Mouse (Mus musculus): Measurements from ENCODE around the gene T. TPM values are rescaled to one million over a fixed set of nuclear protein-coding genes. Genes with fewer than 3 reads are reported as not detected.
"Not testable (repeated sequence)": the region's sequence is repeated elsewhere in the genome, so short reads cannot be mapped to it uniquely, and the experiment has no call there.

T gene
- polyA plus RNA-seq (2012; ENCODE audit: insufficient read depth, insufficient read length, low replicate concordance, missing spikeins) = not detected in 2 replicates

- peaks cover 17% of the 10 kb centered on the region for H3K4me1 ChIP-seq (ENCODE audit: control insufficient read depth, insufficient read depth, low read length)
- 3% methylated on average over 65 of the region's 65 CpGs for WGBS
- no peak for TF ChIP-seq POLR2A (IDR thresholded peaks at IDR 0.05; ENCODE audit: insufficient read depth, low read depth, low read length)
- TF ChIP-seq CTCF (IDR thresholded peaks at IDR 0.05; ENCODE audit: insufficient read depth, low read depth, low read length) = no peak
- H3K4me3 ChIP-seq (ENCODE audit: insufficient read depth, low read depth, low read length) = no peak within 1 kb of the TSS
- H3K27ac ChIP-seq (ENCODE audit: insufficient read depth, low read depth, low read length) = no peak within 1 kb of the TSS
Measured at GRCm38 (mm10) chr17:8433978-8434960, at the start of gene T. T (plus strand) TSS chr17:8434423.

- Histone ChIP-seq H3K4me1 (ENCODE audit: control insufficient read depth, insufficient read depth, low read length) (peaks cover 9% of the 10 kb centered on the region), H3K27ac (ENCODE audit: insufficient read depth, low read depth, low read length) (no peak overlapping the region), H3K4me3 (ENCODE audit: insufficient read depth, low read depth, low read length) (no peak overlapping the region)
- 95% methylated on average over 2 of the region's 2 CpGs for WGBS
- TF ChIP-seq CTCF (IDR thresholded peaks at IDR 0.05; ENCODE audit: insufficient read depth, low read depth, low read length) (no peak), POLR2A (IDR thresholded peaks at IDR 0.05; ENCODE audit: insufficient read depth, low read depth, low read length) (no peak)
Measured at GRCm38 (mm10) chr17:8385441-8385840, 48.8 kb upstream of the T start.

GRCm38 (mm10) chr17:8388463-8388862, 45.8 kb upstream of the T start:
- peaks cover 9% of the 10 kb centered on the region for H3K4me1 ChIP-seq (ENCODE audit: control insufficient read depth, insufficient read depth, low read length)
- TF ChIP-seq CTCF (IDR thresholded peaks at IDR 0.05; ENCODE audit: insufficient read depth, low read depth, low read length) (peak; percentile 45; the same call in 1 of the 2 replicates), POLR2A (IDR thresholded peaks at IDR 0.05; ENCODE audit: insufficient read depth, low read depth, low read length) (no peak)
- peak overlapping the region; percentile 52 for H3K4me3 ChIP-seq (ENCODE audit: insufficient read depth, low read depth, low read length)
- no peak overlapping the region for H3K27ac ChIP-seq (ENCODE audit: insufficient read depth, low read depth, low read length)
- 9% methylated on average over 13 of the region's 13 CpGs for WGBS

- Histone ChIP-seq H3K4me1 (ENCODE audit: control insufficient read depth, insufficient read depth, low read length) (peaks cover 9% of the 10 kb centered on the region), H3K4me3 (ENCODE audit: insufficient read depth, low read depth, low read length) (peak overlapping the region; percentile 52), H3K27ac (ENCODE audit: insufficient read depth, low read depth, low read length) (no peak overlapping the region)
- WGBS = 5% methylated on average over 28 of the region's 28 CpGs
- TF ChIP-seq POLR2A (IDR thresholded peaks at IDR 0.05; ENCODE audit: insufficient read depth, low read depth, low read length) = no peak
- no peak for TF ChIP-seq CTCF (IDR thresholded peaks at IDR 0.05; ENCODE audit: insufficient read depth, low read depth, low read length)
Measured at GRCm38 (mm10) chr17:8388990-8389789, 45.0 kb upstream of the T start.

GRCm38 (mm10) chr17:8389790-8390095, 44.5 kb upstream of the T start:
- no peak overlapping the region for H3K4me3 ChIP-seq (ENCODE audit: insufficient read depth, low read depth, low read length)
- 32% methylated on average over 10 of the region's 10 CpGs for WGBS
- peaks cover 9% of the 10 kb centered on the region for H3K4me1 ChIP-seq (ENCODE audit: control insufficient read depth, insufficient read depth, low read length)
- TF ChIP-seq POLR2A (IDR thresholded peaks at IDR 0.05; ENCODE audit: insufficient read depth, low read depth, low read length) (no peak), CTCF (IDR thresholded peaks at IDR 0.05; ENCODE audit: insufficient read depth, low read depth, low read length) (no peak)
- no peak overlapping the region for H3K27ac ChIP-seq (ENCODE audit: insufficient read depth, low read depth, low read length)

GRCm38 (mm10) chr17:8390487-8390886, 43.7 kb upstream of the T start:
- WGBS = 68% methylated on average over 4 of the region's 4 CpGs
- H3K4me1 ChIP-seq (ENCODE audit: control insufficient read depth, insufficient read depth, low read length) = peaks cover 9% of the 10 kb centered on the region

GRCm38 (mm10) chr17:8396371-8396770, 37.9 kb upstream of the T start:
- no peaks in the 10 kb centered on the region for H3K4me1 ChIP-seq (ENCODE audit: control insufficient read depth, insufficient read depth, low read length)
- H3K27ac ChIP-seq (ENCODE audit: insufficient read depth, low read depth, low read length) = no peak overlapping the region
- TF ChIP-seq CTCF (IDR thresholded peaks at IDR 0.05; ENCODE audit: insufficient read depth, low read depth, low read length) (no peak), POLR2A (IDR thresholded peaks at IDR 0.05; ENCODE audit: insufficient read depth, low read depth, low read length) (no peak)
- H3K4me3 ChIP-seq (ENCODE audit: insufficient read depth, low read depth, low read length) = no peak overlapping the region
- 82% methylated on average over 4 of the region's 4 CpGs for whole genome bisulfite sequencing

More at GRCm38 (mm10) chr17:8390487-8390886, 43.7 kb upstream of the T start:
- TF ChIP-seq CTCF (IDR thresholded peaks at IDR 0.05; ENCODE audit: insufficient read depth, low read depth, low read length) = no peak
- no peak for TF ChIP-seq POLR2A (IDR thresholded peaks at IDR 0.05; ENCODE audit: insufficient read depth, low read depth, low read length)
- H3K27ac ChIP-seq (ENCODE audit: insufficient read depth, low read depth, low read length) = no peak overlapping the region
- no peak overlapping the region for H3K4me3 ChIP-seq (ENCODE audit: insufficient read depth, low read depth, low read length)

- H3K4me1 ChIP-seq (ENCODE audit: control insufficient read depth, insufficient read depth, low read length) = no peaks in the 10 kb centered on the region
- WGBS = 73% methylated on average over 2 of the region's 2 CpGs
- H3K27ac ChIP-seq (ENCODE audit: insufficient read depth, low read depth, low read length) = no peak overlapping the region
- H3K4me3 ChIP-seq (ENCODE audit: insufficient read depth, low read depth, low read length) = no peak overlapping the region
- TF ChIP-seq POLR2A (IDR thresholded peaks at IDR 0.05; ENCODE audit: insufficient read depth, low read depth, low read length) (no peak), CTCF (IDR thresholded peaks at IDR 0.05; ENCODE audit: insufficient read depth, low read depth, low read length) (no peak)
Measured at GRCm38 (mm10) chr17:8397946-8398345, 36.3 kb upstream of the T start.

GRCm38 (mm10) chr17:8403932-8404331, 30.3 kb upstream of the T start:
- not testable (repeated sequence) for H3K4me1 ChIP-seq (ENCODE audit: control insufficient read depth, insufficient read depth, low read length); H3K4me3 ChIP-seq (ENCODE audit: insufficient read depth, low read depth, low read length); H3K27ac ChIP-seq (ENCODE audit: insufficient read depth, low read depth, low read length)
- WGBS = 68% methylated on average over 8 of the region's 8 CpGs
